Comparison of ENCODE assay signal across 21 mouse cellular contexts in genomic region chr19:58193733-58194456, GRCm38 (mm10).
DNase-seq lines count a peak whose midpoint lies in the region; ATAC-seq and TF ChIP-seq lines count a peak whose summit lies in the region.
"Had no signal": no experiment of that assay in that cellular context is flagged by ENCODE, and none has a peak within 500 bp of the region (broad histone marks: within the 10 kb centered on the region; RNA-seq: fewer than 3 reads in every experiment).

No protein-coding gene starts in this region.

- H3K9me3 ChIP-seq in kidney, embryonic 15.5 days (replicated peaks): no peaks in the 10 kb centered on the region
- no peaks in the 10 kb centered on the region for H3K9me3 ChIP-seq in ES-E14 (ENCODE audit: control insufficient read depth, insufficient read depth, low read depth, low read length)
- H3K9me3 ChIP-seq in embryonic facial prominence, embryonic 11.5 days (replicated peaks; ENCODE audit: control insufficient read depth, low read length): no peaks in the 10 kb centered on the region
- no peaks in the 10 kb centered on the region for H3K9me3 ChIP-seq in forebrain, embryonic 12.5 days
- H3K9me3 ChIP-seq in limb, embryonic 10.5 days (replicated peaks): no peaks in the 10 kb centered on the region
- H3K9me3 ChIP-seq: embryonic facial prominence, embryonic 12.5 days; hindbrain, embryonic 13.5 days had no signal

- peak; percentile 62; the same call in 1 of the 2 replicates for ATAC-seq in kidney, embryonic 15.5 days (replicated peaks; ENCODE audit: low FRiP score)
- no peak for ATAC-seq in embryonic facial prominence, embryonic 11.5 days (replicated peaks; ENCODE audit: insufficient number of reproducible peaks, low FRiP score, low TSS enrichment, low read depth)
- no peak for ATAC-seq in forebrain, embryonic 12.5 days (ENCODE audit: low FRiP score)
- ATAC-seq: activated CD4-positive, CD25-positive, alpha-beta regulatory T cell, adult 4 months; CD4-positive, CD25-positive, alpha-beta regulatory T cell, adult 4 months; intestine, postnatal 0 days had no signal

- no peaks in the 10 kb centered on the region for H3K27me3 ChIP-seq in kidney, embryonic 15.5 days
- no peaks in the 10 kb centered on the region for H3K27me3 ChIP-seq in embryonic facial prominence, embryonic 11.5 days (ENCODE audit: control insufficient read depth, insufficient read depth, low read length)
- H3K27me3 ChIP-seq in splenic B cell, adult 2 months (ENCODE audit: control insufficient read depth, insufficient read depth, low read length, poor library complexity, severe bottlenecking): no peaks in the 10 kb centered on the region
- H3K27me3 ChIP-seq in forebrain, embryonic 12.5 days: 0 out of 2 replicates have a peak, but pooled peaks cover 4% of the 10 kb centered on the region
- no peaks in the 10 kb centered on the region for H3K27me3 ChIP-seq in limb, embryonic 10.5 days (ENCODE audit: low read depth, poor library complexity, severe bottlenecking)
- H3K27me3 ChIP-seq: embryonic facial prominence, embryonic 12.5 days had no signal

- peak overlapping the region; percentile 33; the same call in 1 of the 2 replicates for H3K27ac ChIP-seq in kidney, embryonic 15.5 days
- H3K27ac ChIP-seq in ES-E14 (ENCODE audit: insufficient read depth, low read depth, low read length, poor library complexity, severe bottlenecking): no peak overlapping the region
- no peak overlapping the region for H3K27ac ChIP-seq in embryonic facial prominence, embryonic 11.5 days (replicated peaks; ENCODE audit: low read depth, low read length)
- no peak overlapping the region for H3K27ac ChIP-seq in forebrain, embryonic 12.5 days
- H3K27ac ChIP-seq in limb, embryonic 10.5 days: no peak overlapping the region
- H3K27ac ChIP-seq: embryonic facial prominence, embryonic 12.5 days; hindbrain, embryonic 13.5 days had no signal

- H3K36me3 ChIP-seq in kidney, embryonic 15.5 days: no peaks in the 10 kb centered on the region
- no peaks in the 10 kb centered on the region for H3K36me3 ChIP-seq in ES-E14 (ENCODE audit: control insufficient read depth, insufficient read depth, low read length, poor library complexity, severe bottlenecking)
- no peaks in the 10 kb centered on the region for H3K36me3 ChIP-seq in embryonic facial prominence, embryonic 11.5 days (replicated peaks; ENCODE audit: control insufficient read depth, insufficient read depth, low read depth, low read length)
- no peaks in the 10 kb centered on the region for H3K36me3 ChIP-seq in splenic B cell, adult 2 months (ENCODE audit: control insufficient read depth, insufficient read depth, low read length, poor library complexity, severe bottlenecking)
- H3K36me3 ChIP-seq in forebrain, embryonic 12.5 days (replicated peaks): no peaks in the 10 kb centered on the region
- no peaks in the 10 kb centered on the region for H3K36me3 ChIP-seq in limb, embryonic 10.5 days
- H3K36me3 ChIP-seq: embryonic facial prominence, embryonic 12.5 days; hindbrain, embryonic 13.5 days had no signal

- no peak overlapping the region for H3K4me3 ChIP-seq in kidney, embryonic 15.5 days (replicated peaks)
- H3K4me3 ChIP-seq in ES-E14 (ENCODE audit: insufficient read depth in 1 of 2, low read depth in 1 of 2, low read length in 2 of 2, poor library complexity in 1 of 2, severe bottlenecking in 1 of 2): no peak overlapping the region
- no peak overlapping the region for H3K4me3 ChIP-seq in embryonic facial prominence, embryonic 11.5 days (ENCODE audit: low read depth, low read length)
- no peak overlapping the region for H3K4me3 ChIP-seq in forebrain, embryonic 12.5 days (replicated peaks)
- H3K4me3 ChIP-seq in limb, embryonic 10.5 days: no peak overlapping the region
- H3K4me3 ChIP-seq: embryonic facial prominence, embryonic 12.5 days; hindbrain, embryonic 13.5 days had no signal

- no peak for DNase-seq in kidney, postnatal 14 days
- DNase-seq in ES-E14 (ENCODE audit: low read depth, low spot score): peak; percentile 28
- DNase-seq in embryonic facial prominence, embryonic 11.5 days (ENCODE audit: low spot score): peak; percentile 50
- DNase-seq in splenic B cell, adult 2 months (ENCODE audit: low read depth, low spot score): peak; percentile 30
- no peak for DNase-seq in limb, embryonic 10.5 days (ENCODE audit: low spot score)
- DNase-seq: adrenal gland, postnatal 25 days; cerebellum, adult 9-10 months; gastrocnemius, postnatal 10 days; heart, postnatal 14 days; layer of hippocampus, postnatal 36 days; lung, adult 18-20 months; right cerebral cortex, postnatal 4 days; thymus, adult 2 months had no signal

- WGBS in kidney, embryonic 15.5 days: 30% methylated on average over 7 of the region's 7 CpGs
- 62% methylated on average over 7 of the region's 7 CpGs for WGBS in embryonic facial prominence, embryonic 11.5 days
- 82% methylated on average over 7 of the region's 7 CpGs for WGBS in forebrain, embryonic 12.5 days
- 61% methylated on average over 7 of the region's 7 CpGs for WGBS in limb, embryonic 10.5 days

- 0 out of 2 replicates have a peak overlapping the region, but pooled peaks have one; percentile 8 for H3K4me2 ChIP-seq in kidney, embryonic 15.5 days
- H3K4me2 ChIP-seq in embryonic facial prominence, embryonic 11.5 days (ENCODE audit: low read depth, low read length): no peak overlapping the region
- no peak overlapping the region for H3K4me2 ChIP-seq in forebrain, embryonic 12.5 days
- H3K4me2 ChIP-seq: embryonic facial prominence, embryonic 12.5 days; hindbrain, embryonic 13.5 days; midbrain, embryonic 11.5 days had no signal

- H3K9ac ChIP-seq in kidney, embryonic 15.5 days: no peak overlapping the region
- no peak overlapping the region for H3K9ac ChIP-seq in ES-E14 (ENCODE audit: insufficient read depth, low read depth, low read length, poor library complexity, severe bottlenecking)
- H3K9ac ChIP-seq in embryonic facial prominence, embryonic 11.5 days (replicated peaks; ENCODE audit: low read length): no peak overlapping the region
- no peak overlapping the region for H3K9ac ChIP-seq in forebrain, embryonic 12.5 days
- H3K9ac ChIP-seq: embryonic facial prominence, embryonic 12.5 days; hindbrain, embryonic 13.5 days had no signal

- in situ Hi-C loops in ES-E14 (cut with MboI; ENCODE audit: low sequenced_read_pairs in 2 of 2, unreplicated experiment in 2 of 2): no loop called here

- peaks cover 18% of the 10 kb centered on the region for H3K4me1 ChIP-seq in kidney, embryonic 15.5 days
- 0 out of 4 replicates have a peak, but pooled peaks cover 0 to 2% of the 10 kb centered on the region in 2 experiments for H3K4me1 ChIP-seq in ES-E14 (ENCODE audit: control insufficient read depth in 2 of 2, insufficient read depth in 2 of 2, low read length in 2 of 2, poor library complexity in 1 of 2)
- H3K4me1 ChIP-seq in embryonic facial prominence, embryonic 11.5 days (ENCODE audit: control insufficient read depth, insufficient read depth, low read length): no peaks in the 10 kb centered on the region
- H3K4me1 ChIP-seq in forebrain, embryonic 12.5 days: no peaks in the 10 kb centered on the region
- H3K4me1 ChIP-seq in limb, embryonic 10.5 days: peaks cover 31% of the 10 kb centered on the region
- H3K4me1 ChIP-seq: hindbrain, embryonic 13.5 days had no signal

TF ChIP-seq in ES-E14, 5 proteins besides CTCF, POLR2A, EP300 and RAD21:
- TF ChIP-seq MAFK (IDR thresholded peaks at IDR 0.05; ENCODE audit: insufficient read depth, low read depth, low read length): 0 out of 2 replicates have a peak, but pooled peaks have one; percentile 8
- TF ChIP-seq HCFC1 (IDR thresholded peaks at IDR 0.05; ENCODE audit: borderline replicate concordance, insufficient read depth, low read length): no peak
- no peak for TF ChIP-seq ZC3H11A (IDR thresholded peaks at IDR 0.05; ENCODE audit: borderline replicate concordance, low read depth, low read length)
- TF ChIP-seq CHD2 (IDR thresholded peaks at IDR 0.05; ENCODE audit: low read depth, low read length): no peak
- TF ChIP-seq ZNF384 (IDR thresholded peaks at IDR 0.05; ENCODE audit: low read depth, low read length): no peak
TF ChIP-seq in ES-E14: peak in this region for 1.

Comparison
In these comparisons a context has a peak if more than half of its experiments do, and no peak if none do; other contexts are left out.
1. DNase-seq: peak in ES-E14 (single experiment), embryonic facial prominence, embryonic 11.5 days (single experiment) and splenic B cell, adult 2 months (single experiment); none in kidney, postnatal 14 days (single experiment) and limb, embryonic 10.5 days (single experiment).